Mouse (Mus musculus) layer of hippocampus, postnatal 36 days (tissue): ENCODE measurements around the gene Gm14326. TPM values are rescaled to one million over a fixed set of nuclear protein-coding genes. Genes with fewer than 3 reads are reported as not detected.
A peak's percentile ranks its signal among the peaks of the same experiment; 100 is the strongest.
"Not testable (repeated sequence)": the region's sequence is repeated elsewhere in the genome, so short reads cannot be mapped to it uniquely, and the experiment has no call there.

Experiments
- DNase-seq, 2 experiments: peaks; one replicate each; pipeline ENCODE4 v3.0.0; 2022
- total RNA-seq, 2 experiments: library from RNA; stranded (reverse); gene quantifications; 2 replicates each; pipeline ENCODE4 v1.2.3; 2021

Gene Gm14326
- total RNA-seq: 10 to 100 TPM; 50.7 to 59.4 TPM

- DNase-seq: peak; percentile 87 to 89
These were observed at the start of gene Gm14326 for GRCm38 (mm10) chr2:177957145-177957544. TSS of gene Gm14326 (minus strand) at chr2:177957297.

GRCm38 (mm10) chr2:177974814-177975213 is 17.7 kb upstream of the Gm14326 start:
- DNase-seq: not testable (repeated sequence)

- peak; percentile 27 to 30 for DNase-seq
These were observed 363 bp downstream of the Gm14326 start for GRCm38 (mm10) chr2:177956734-177957133.

- not testable (repeated sequence) for DNase-seq
These were observed 31.5 kb downstream of the Gm14326 start, which contains the start of gene Zfp972 for GRCm38 (mm10) chr2:177925563-177926103. TSS of gene Zfp972 (minus strand) at chr2:177925613.

- not testable (repeated sequence) for DNase-seq
These were observed 53.8 kb downstream of the Gm14326 start for GRCm38 (mm10) chr2:177903276-177903675.

GRCm38 (mm10) chr2:177898171-177898570 is 58.9 kb downstream of the Gm14326 start:
- DNase-seq: not testable (repeated sequence)

GRCm38 (mm10) chr2:177897046-177897578 is 60.0 kb downstream of the Gm14326 start, which contains the start of gene Gm14327:
TSS of gene Gm14327 (plus strand) at chr2:177897096.
- not testable (repeated sequence) for DNase-seq

GRCm38 (mm10) chr2:177887743-177888142 is 69.4 kb downstream of the Gm14326 start:
- DNase-seq: not testable (repeated sequence)

Other genes with a start within 250 kb of the Gm14326 start
- 10 to 100 TPM; 42.0 to 49.6 TPM for gene Gm14322, start 198.0 kb downstream of the Gm14326 start, total RNA-seq
- 100 to 1,000 TPM; 139 to 163 TPM for gene Gm14325, start 117.0 kb downstream of the Gm14326 start, total RNA-seq
- 1 to 10 TPM; 5.5 TPM for gene Gm14327, start 60.2 kb downstream of the Gm14326 start, total RNA-seq
- gene Zfp972, start 31.7 kb downstream of the Gm14326 start, total RNA-seq: 1 to 10 TPM in 1 of 2 experiments, not detected in 1; 1.4 TPM
- 10 to 100 TPM; 30.6 to 36.1 TPM for gene Zfp971, start 66.0 kb upstream of the Gm14326 start, total RNA-seq
- 10 to 100 TPM; 26.9 to 30.4 TPM for gene Zfp931, start 121.2 kb upstream of the Gm14326 start, total RNA-seq
- gene Phactr3, start 161.7 kb upstream of the Gm14326 start, total RNA-seq: 100 to 1,000 TPM; 133 to 153 TPM